Comparison of ENCODE assay signal across 8 mouse cellular contexts in the genomic region with DNA sequence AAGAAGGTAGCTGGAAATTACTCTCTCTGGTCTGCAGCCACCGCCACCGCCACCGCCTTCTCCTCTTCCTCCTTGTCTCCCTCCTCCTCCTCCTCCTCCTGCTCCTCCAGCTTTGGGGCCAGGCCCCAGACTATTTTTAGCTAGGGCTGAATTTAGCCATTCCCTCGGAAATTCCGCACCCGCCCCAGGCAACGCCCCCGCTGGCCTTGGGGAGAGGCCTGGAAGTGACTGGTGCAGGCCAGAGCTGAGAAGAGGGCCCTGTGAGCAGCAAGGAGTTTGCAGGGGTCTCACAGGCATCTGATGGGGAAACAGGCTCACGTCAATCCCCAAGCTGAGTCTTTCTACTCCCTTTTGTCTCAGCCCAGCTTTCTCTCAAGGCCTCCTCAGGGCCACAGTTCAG. TPM values are rescaled to one million over a fixed set of nuclear protein-coding genes. Genes with fewer than 3 reads are reported as not detected.
DNase-seq lines count a peak whose midpoint lies in the region; ATAC-seq and TF ChIP-seq lines count a peak whose summit lies in the region.

No protein-coding gene starts in this region.

- TF ChIP-seq EP300 in liver, postnatal 0 days (IDR thresholded peaks at IDR 0.05; ENCODE audit: low read depth) = no peak

- H3K36me3 ChIP-seq in hindbrain, embryonic 12.5 days = peaks cover 17% of the 10 kb centered on the region
- no peaks in the 10 kb centered on the region for H3K36me3 ChIP-seq in hindbrain, embryonic 16.5 days (ENCODE audit: control insufficient read depth, insufficient read depth, low read length)
- no peaks in the 10 kb centered on the region; the same call in 1 of the 2 replicates for H3K36me3 ChIP-seq in heart, embryonic 16.5 days (ENCODE audit: control insufficient read depth, insufficient read depth)
- H3K36me3 ChIP-seq in liver, postnatal 0 days (replicated peaks; ENCODE audit: insufficient read depth, low read length) = no peaks in the 10 kb centered on the region

- peak; percentile 80 for DNase-seq in adrenal gland, postnatal 10 days
- no peak for DNase-seq in liver, postnatal 0 days
- DNase-seq in cerebellum, adult 9-10 months = no peak
- no peak for DNase-seq in thymus, postnatal 0 days (ENCODE audit: low spot score)
- DNase-seq in layer of hippocampus, adult 9-11 months = no peak

- peak overlapping the region; percentile 44 for H3K27ac ChIP-seq in hindbrain, embryonic 12.5 days
- H3K27ac ChIP-seq in hindbrain, embryonic 16.5 days (ENCODE audit: low read depth, low read length) = no peak overlapping the region
- peak overlapping the region; percentile 78 for H3K27ac ChIP-seq in heart, embryonic 16.5 days (ENCODE audit: low read length)
- 0 out of 2 replicates have a peak overlapping the region, but pooled peaks have one; percentile 2 for H3K27ac ChIP-seq in liver, postnatal 0 days (ENCODE audit: low read depth)

- no peak for TF ChIP-seq CTCF in liver, postnatal 0 days (IDR thresholded peaks at IDR 0.05; ENCODE audit: low read depth)

- no peak overlapping the region for H3K4me3 ChIP-seq in hindbrain, embryonic 12.5 days
- no peak overlapping the region for H3K4me3 ChIP-seq in hindbrain, embryonic 16.5 days (ENCODE audit: low read length)
- H3K4me3 ChIP-seq in heart, embryonic 16.5 days (ENCODE audit: low read length) = no peak overlapping the region
- no peak overlapping the region for H3K4me3 ChIP-seq in liver, postnatal 0 days (ENCODE audit: low read depth, low read length)

- H3K27me3 ChIP-seq in hindbrain, embryonic 12.5 days = no peaks in the 10 kb centered on the region
- no peaks in the 10 kb centered on the region for H3K27me3 ChIP-seq in hindbrain, embryonic 16.5 days (replicated peaks; ENCODE audit: control insufficient read depth, insufficient read depth, low read length)
- H3K27me3 ChIP-seq in heart, embryonic 16.5 days (ENCODE audit: control insufficient read depth, insufficient read depth, low read length) = no peaks in the 10 kb centered on the region
- H3K27me3 ChIP-seq in liver, postnatal 0 days (ENCODE audit: insufficient read depth, low read length) = no peaks in the 10 kb centered on the region

- H3K4me2 ChIP-seq in hindbrain, embryonic 12.5 days (replicated peaks) = no peak overlapping the region
- no peak overlapping the region for H3K4me2 ChIP-seq in hindbrain, embryonic 16.5 days (ENCODE audit: low read length)
- peak overlapping the region; percentile 47 for H3K4me2 ChIP-seq in heart, embryonic 16.5 days (ENCODE audit: low read depth, low read length)
- H3K4me2 ChIP-seq in liver, postnatal 0 days (ENCODE audit: low read depth, low read length) = no peak overlapping the region

- H3K9me3 ChIP-seq in hindbrain, embryonic 12.5 days (replicated peaks) = no peaks in the 10 kb centered on the region
- H3K9me3 ChIP-seq in hindbrain, embryonic 16.5 days (ENCODE audit: control insufficient read depth, low read length) = no peaks in the 10 kb centered on the region
- H3K9me3 ChIP-seq in heart, embryonic 16.5 days (replicated peaks; ENCODE audit: control insufficient read depth, low read length) = no peaks in the 10 kb centered on the region
- no peaks in the 10 kb centered on the region for H3K9me3 ChIP-seq in liver, postnatal 0 days (ENCODE audit: low read length)

- ATAC-seq in hindbrain, embryonic 12.5 days (ENCODE audit: low FRiP score) = no peak
- no peak for ATAC-seq in hindbrain, embryonic 16.5 days
- ATAC-seq in heart, embryonic 16.5 days (replicated peaks; ENCODE audit: extremely low read depth, insufficient read depth, low FRiP score) = peak; percentile 56
- ATAC-seq in liver, postnatal 0 days = no peak

- peaks cover 42% of the 10 kb centered on the region for H3K4me1 ChIP-seq in hindbrain, embryonic 12.5 days
- H3K4me1 ChIP-seq in hindbrain, embryonic 16.5 days (ENCODE audit: control insufficient read depth, insufficient read depth, low read depth, low read length) = peaks cover 26% of the 10 kb centered on the region
- peaks cover 64% of the 10 kb centered on the region for H3K4me1 ChIP-seq in heart, embryonic 16.5 days (ENCODE audit: control insufficient read depth, insufficient read depth, low read length)
- peaks cover 3% of the 10 kb centered on the region; the same call in 1 of the 2 replicates for H3K4me1 ChIP-seq in liver, postnatal 0 days (ENCODE audit: insufficient read depth)

- H3K9ac ChIP-seq in hindbrain, embryonic 12.5 days = peak overlapping the region; percentile 23; the same call in 1 of the 2 replicates
- no peak overlapping the region for H3K9ac ChIP-seq in hindbrain, embryonic 16.5 days (ENCODE audit: low read depth, low read length)
- peak overlapping the region; percentile 64 for H3K9ac ChIP-seq in heart, embryonic 16.5 days (ENCODE audit: low read length)
- no peak overlapping the region for H3K9ac ChIP-seq in liver, postnatal 0 days (replicated peaks)

- 67% methylated on average over 9 of the region's 9 CpGs for WGBS in hindbrain, embryonic 12.5 days
- 59% methylated on average over 9 of the region's 9 CpGs for WGBS in hindbrain, embryonic 16.5 days
- WGBS in heart, embryonic 16.5 days = 16% methylated on average over 9 of the region's 9 CpGs
- WGBS in liver, postnatal 0 days (ENCODE audit: insufficient replicate concordance) = 62% methylated on average over 9 of the region's 9 CpGs

RNA-seq across cellular contexts. Expression of gene Arhgef17, which starts 13.7 kb away (rescaled TPM):
- polyA plus RNA-seq in hindbrain, embryonic 12.5 days (2016; fragmentation: Nextera tagmentation; extraction: Ambion mirVana) = 9.1 and 9.6 TPM in 2 replicates
- polyA plus RNA-seq in hindbrain, embryonic 16.5 days (2015; fragmentation: Nextera tagmentation; extraction: Ambion mirVana) = 13.6 and 18.2 TPM in 2 replicates
- total RNA-seq in adrenal gland, postnatal 10 days (2021) = 10 to 100 TPM; 35.2 to 43.2 TPM
- polyA plus RNA-seq in heart, embryonic 16.5 days (2015; fragmentation: Nextera tagmentation; extraction: Ambion mirVana) = 5.1 and 6.5 TPM in 2 replicates
- polyA plus RNA-seq in liver, postnatal 0 days (2015; fragmentation: Nextera tagmentation; extraction: Ambion mirVana) = 0.35 and 0.38 TPM in 2 replicates
- polyA plus RNA-seq in thymus, postnatal 0 days (2015; fragmentation: Nextera tagmentation; extraction: Ambion mirVana) = 1.0 and 1.1 TPM in 2 replicates

RNA-seq across cellular contexts. Expression of gene Relt, which starts 54.9 kb away (rescaled TPM):
- polyA plus RNA-seq in hindbrain, embryonic 12.5 days (2016; fragmentation: Nextera tagmentation; extraction: Ambion mirVana) = 3.6 and 4.5 TPM in 2 replicates
- polyA plus RNA-seq in hindbrain, embryonic 16.5 days (2015; fragmentation: Nextera tagmentation; extraction: Ambion mirVana) = 5.1 and 5.3 TPM in 2 replicates
- total RNA-seq in adrenal gland, postnatal 10 days (2021) = 1 to 10 TPM; 2.8 to 6.7 TPM
- 4.7 and 5.0 TPM in 2 replicates for polyA plus RNA-seq in heart, embryonic 16.5 days (2015; fragmentation: Nextera tagmentation; extraction: Ambion mirVana)
- polyA plus RNA-seq in liver, postnatal 0 days (2015; fragmentation: Nextera tagmentation; extraction: Ambion mirVana) = 6.9 and 7.5 TPM in 2 replicates
- polyA plus RNA-seq in thymus, postnatal 0 days (2015; fragmentation: Nextera tagmentation; extraction: Ambion mirVana) = 12.3 and 12.9 TPM in 2 replicates

RNA-seq across cellular contexts. Expression of gene P2ry6, which starts 56.3 kb away (rescaled TPM):
- polyA plus RNA-seq in hindbrain, embryonic 12.5 days (2016; fragmentation: Nextera tagmentation; extraction: Ambion mirVana) = 2.8 and 3.1 TPM in 2 replicates
- 2.7 and 4.8 TPM in 2 replicates for polyA plus RNA-seq in hindbrain, embryonic 16.5 days (2015; fragmentation: Nextera tagmentation; extraction: Ambion mirVana)
- 1 to 10 TPM; 3.8 to 4.2 TPM for total RNA-seq in adrenal gland, postnatal 10 days (2021)
- polyA plus RNA-seq in heart, embryonic 16.5 days (2015; fragmentation: Nextera tagmentation; extraction: Ambion mirVana) = 5.1 and 5.8 TPM in 2 replicates
- polyA plus RNA-seq in liver, postnatal 0 days (2015; fragmentation: Nextera tagmentation; extraction: Ambion mirVana) = 5.3 and 6.0 TPM in 2 replicates
- 6.0 and 6.4 TPM in 2 replicates for polyA plus RNA-seq in thymus, postnatal 0 days (2015; fragmentation: Nextera tagmentation; extraction: Ambion mirVana)

Comparison
In these comparisons a context has a peak if more than half of its experiments do, and no peak if none do; other contexts are left out.
1. H3K9ac ChIP-seq: peak in hindbrain, embryonic 12.5 days (single experiment) and heart, embryonic 16.5 days (single experiment); none in hindbrain, embryonic 16.5 days (single experiment) and liver, postnatal 0 days (single experiment).